Mouse (Mus musculus) frontal cortex, adult 2 months (tissue): ENCODE data around the gene Dnah3. TPM values are rescaled to one million over a fixed set of nuclear protein-coding genes. Genes with fewer than 3 reads are reported as not detected.

ENCODE experiments used
- DNase-seq, 2 experiments: peaks; one replicate each; pipeline ENCODE4 v3.0.0; 2022; ENCODE audit warnings: low spot score in 1 of 2; ENCODE audit errors: extremely low spot score in 1 of 2
- polyA plus RNA-seq: library from polyadenylated mRNA; depleted of rRNA; stranded (reverse); fragments of >200 nt; gene quantifications from 2 replicates; pipeline ENCODE4 v1.2.3, GENCODE M21; 2012; rRNA removed

Gene Dnah3
- polyA plus RNA-seq: 0.02 and 0.06 TPM in 2 replicates

DNA sequence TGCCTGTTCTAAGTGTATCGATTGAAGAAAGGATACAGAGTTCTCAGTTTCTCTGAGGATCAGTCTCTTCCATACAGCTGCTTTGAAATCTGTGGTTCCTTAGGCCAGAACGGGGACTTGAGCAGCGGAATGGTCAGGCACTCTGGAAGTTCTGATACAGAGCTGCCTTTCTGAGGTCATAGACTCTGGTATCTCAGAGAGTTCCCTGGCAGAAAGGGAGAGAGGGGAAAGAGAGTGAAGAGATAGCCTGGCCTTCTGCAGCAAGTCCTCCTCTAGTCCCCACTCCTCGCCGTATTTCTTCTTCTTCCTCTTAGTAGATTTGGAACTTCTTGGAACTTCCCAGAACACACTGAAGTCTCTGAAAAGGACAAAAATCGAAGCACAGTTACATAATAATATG lies at the start of gene Dnah3:
TSS of gene Dnah3 (minus strand) at position 101 of the 400 bp plus-strand sequence.
- no peak for DNase-seq

DNA sequence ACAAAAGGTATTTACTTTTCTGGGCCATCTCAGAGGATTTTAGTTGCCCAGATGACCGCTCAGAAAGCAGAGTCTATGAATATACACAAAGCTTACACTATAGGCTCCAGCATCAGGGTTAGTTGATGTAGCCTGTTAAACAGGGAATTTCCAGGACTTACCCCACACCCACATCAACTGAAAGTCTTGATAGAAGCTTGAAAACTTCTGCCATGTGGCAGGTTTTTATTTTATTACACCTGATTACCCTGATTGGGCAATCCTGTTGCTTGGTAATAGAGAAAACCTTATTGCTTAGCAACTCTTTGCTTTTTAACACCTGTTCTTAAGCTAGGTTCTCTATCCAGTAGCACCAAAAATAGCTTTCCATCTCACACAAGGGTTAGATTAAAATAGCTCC lies 47.7 kb upstream of the Dnah3 start:
- DNase-seq: no peak

DNA sequence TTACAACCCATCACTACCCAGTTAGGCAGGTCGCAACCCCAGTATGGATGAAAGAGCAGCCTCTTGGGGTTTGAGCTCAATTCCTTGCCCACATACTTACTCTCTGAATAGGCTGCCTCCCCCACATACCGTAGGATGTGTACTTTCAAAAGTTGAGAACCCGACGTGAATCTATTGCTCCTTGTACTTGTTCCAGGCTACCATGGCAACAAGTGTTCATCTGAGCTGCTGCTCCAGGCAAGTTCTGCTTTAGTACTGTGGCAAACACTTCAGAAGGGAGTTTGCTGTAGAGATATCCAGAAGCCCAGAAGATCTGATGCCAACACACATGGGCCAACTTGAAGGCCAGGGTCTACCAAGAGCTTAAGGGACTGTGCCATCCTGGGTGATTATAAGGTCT lies 33.9 kb upstream of the Dnah3 start:
- DNase-seq: peak; percentile 41 to 71

DNA sequence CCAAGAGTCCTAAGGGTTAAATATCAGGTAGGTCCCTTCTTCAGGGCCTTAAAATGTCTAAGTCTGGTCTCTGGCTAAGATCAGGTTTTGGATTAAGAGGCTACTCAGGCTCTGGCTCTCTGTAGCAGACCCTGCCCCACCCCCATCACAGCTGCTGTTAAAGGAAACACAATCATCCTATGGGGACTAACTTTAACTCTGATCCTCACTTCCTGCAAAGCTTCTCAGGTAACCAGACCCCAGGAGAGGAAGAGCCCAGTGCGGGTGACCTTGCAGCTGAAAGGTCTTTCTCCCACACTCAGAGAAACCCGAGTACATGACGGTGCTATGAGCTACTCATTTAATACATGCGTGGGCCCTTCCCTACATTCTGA lies 32.6 kb upstream of the Dnah3 start:
- no peak for DNase-seq

DNA sequence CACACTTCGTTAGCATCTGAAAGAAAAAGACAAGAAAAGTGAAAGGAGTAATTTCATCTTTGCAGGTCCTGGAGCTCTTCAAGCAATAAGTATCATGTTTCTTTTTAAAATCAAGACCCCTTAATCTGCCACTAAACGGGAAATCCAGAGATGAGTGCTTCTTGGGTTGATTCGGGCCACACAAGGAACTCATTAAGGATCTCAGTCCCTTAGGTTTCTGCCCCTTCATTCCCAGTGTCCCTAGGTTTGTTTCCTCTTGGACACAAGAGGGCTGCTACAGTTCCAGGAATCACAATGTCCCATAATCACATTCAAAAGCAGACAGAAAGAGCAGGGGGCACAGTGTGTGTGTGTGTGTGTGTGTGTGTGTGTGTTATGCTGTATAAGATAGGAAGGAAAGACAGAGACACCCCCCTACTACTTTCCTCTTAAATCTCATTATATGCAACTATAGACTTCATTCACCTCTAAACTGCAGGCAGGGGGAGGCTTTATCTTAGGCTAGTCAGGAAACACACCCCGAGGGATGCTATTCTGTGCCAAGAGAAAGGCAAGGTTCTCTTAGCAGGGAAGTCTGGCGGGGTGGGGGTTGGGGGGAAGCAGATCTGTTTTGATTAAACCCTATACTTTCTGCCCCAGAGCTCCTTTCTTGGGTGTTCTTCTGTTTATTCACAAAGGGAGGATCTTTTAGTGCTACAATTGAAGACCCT lies 32.1 kb upstream of the Dnah3 start:
- no peak for DNase-seq

DNA sequence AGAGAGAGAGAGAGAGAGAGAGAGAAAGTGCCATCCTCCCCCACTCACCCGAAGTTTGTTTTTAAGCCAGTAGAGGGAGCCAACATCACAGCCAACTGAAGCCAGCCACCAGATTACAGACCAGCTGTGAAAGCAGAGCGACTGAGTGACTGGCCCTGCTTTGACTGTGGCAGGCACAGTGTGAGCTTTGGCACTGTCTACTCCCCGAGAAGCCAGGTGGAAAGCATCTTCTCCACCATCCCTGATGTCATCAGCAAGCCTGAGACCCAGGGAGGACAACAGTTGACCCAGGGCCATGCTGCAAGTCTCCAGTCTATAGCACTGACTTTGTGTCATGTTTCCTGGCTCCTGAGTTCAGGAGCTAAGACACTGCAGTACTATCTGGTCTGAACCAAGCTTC lies 29.8 kb upstream of the Dnah3 start:
- DNase-seq: peak; percentile 41 to 89

DNA sequence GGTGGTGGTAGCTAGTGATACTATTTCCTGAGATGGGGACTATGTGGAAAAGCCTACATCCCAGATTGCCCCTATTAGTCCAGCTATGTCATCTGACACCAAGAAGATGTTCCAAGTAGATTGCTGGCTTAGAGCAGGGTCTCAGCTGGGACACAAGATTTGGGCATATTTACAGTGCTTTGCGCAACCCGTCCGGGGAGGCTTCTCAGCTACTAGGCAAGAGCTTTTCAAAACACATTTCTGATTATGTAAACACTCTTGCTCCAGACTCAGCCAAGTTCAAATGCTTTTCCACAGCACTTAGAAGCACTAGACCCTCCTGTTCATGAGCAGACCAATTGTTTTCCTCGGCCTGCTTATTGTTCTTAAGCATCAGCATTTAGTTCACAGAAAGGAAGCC lies 28.7 kb upstream of the Dnah3 start:
- no peak for DNase-seq

DNA sequence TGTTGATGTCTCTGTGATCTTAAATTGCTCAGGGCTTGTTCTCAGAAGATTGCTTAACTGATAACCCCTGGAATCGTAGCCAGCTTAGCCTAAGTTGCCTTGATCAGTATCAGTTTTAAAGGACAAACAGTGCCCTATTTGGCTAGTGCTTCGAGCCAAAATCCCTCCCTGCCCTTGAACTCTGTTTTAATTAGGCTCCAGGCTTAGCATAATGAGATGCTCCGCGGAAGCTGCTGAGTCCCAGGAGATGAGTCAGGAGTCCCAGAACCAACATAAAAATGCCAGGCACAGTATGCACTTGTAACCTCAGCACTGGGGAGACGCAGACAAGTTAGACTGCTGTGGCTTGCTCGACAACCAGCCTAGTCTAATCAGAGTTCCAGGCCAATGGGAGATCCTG lies 22.4 kb upstream of the Dnah3 start:
- no peak for DNase-seq

DNA sequence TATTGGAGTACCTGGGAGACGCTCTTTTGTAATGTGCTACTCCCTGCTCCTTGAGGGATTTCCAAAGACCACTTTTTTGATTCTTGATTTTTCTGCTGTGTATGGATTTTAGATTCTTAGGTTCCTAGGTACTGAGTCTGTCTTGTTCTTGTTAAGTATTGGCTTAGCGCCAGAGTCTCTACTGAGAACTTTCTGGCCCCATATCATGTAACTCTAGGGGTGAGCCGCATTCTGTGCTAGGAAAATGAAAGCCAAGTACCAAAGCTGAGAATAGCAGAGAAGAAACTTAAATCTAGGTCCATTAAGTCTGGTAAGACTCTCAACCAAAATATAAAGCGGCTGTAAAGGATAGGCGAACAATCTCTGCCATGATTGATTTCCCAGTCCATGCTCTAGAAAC lies 21.9 kb upstream of the Dnah3 start:
- no peak for DNase-seq

DNA sequence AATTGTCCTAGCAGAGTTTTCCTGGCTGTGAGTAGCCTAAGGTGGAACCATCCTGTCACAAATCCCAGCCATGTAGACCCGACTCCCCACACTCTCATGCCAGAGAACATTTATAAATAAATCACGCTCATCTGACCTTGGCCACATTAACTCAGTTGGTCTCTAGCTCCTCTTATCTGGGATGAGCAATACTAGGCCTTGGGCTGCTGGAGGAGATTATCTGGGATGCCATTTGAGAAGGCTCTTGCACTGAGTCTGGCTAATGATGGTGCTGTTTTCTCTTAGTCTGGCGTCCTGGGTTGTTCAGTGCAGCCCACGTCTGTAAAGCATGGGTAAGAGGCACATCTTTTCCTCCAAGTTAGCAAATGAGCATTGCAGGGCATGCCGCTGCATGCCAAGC lies 14.6 kb upstream of the Dnah3 start:
- no peak for DNase-seq

DNA sequence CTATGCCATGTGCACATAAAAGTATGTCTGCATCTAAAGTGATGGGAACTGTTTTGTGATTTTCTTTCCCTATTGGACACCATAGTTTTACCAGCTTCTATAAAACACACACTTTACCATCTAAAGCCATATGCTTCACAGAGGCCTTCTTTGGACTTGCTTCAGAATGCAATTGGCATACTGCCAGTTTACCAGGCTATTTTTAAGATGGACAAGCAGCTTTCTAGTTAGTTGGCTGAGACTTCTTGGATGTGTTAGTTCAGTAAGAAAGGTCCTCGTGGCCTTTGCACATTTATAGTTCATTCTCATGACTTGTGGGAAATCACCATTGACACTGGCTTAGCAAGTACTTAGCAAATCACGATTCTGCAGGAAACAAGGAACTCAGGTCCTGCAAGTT lies 11.3 kb upstream of the Dnah3 start:
- peak in 1 of 2 experiments; percentile 57 for DNase-seq

DNA sequence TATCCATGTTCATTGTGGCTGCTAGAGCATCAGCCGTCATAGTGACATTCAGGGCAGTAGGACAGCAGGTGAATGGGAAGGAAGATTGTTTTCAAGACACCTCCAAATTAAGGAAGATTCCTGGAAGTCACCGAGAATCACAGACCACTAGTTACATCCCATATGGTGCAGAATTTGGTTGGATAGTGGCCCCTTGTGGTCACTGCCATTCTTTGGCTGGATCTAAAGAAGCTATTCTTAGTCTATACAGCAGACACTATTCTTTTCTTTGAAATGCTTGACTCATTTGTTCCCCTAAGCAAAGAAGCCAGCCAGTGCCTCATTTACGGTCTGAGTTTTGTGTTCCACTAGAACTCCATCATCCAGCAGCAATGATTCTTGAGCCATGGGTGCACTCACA lies 9.9 kb upstream of the Dnah3 start:
- peak in 1 of 2 experiments; percentile 49 for DNase-seq

DNA sequence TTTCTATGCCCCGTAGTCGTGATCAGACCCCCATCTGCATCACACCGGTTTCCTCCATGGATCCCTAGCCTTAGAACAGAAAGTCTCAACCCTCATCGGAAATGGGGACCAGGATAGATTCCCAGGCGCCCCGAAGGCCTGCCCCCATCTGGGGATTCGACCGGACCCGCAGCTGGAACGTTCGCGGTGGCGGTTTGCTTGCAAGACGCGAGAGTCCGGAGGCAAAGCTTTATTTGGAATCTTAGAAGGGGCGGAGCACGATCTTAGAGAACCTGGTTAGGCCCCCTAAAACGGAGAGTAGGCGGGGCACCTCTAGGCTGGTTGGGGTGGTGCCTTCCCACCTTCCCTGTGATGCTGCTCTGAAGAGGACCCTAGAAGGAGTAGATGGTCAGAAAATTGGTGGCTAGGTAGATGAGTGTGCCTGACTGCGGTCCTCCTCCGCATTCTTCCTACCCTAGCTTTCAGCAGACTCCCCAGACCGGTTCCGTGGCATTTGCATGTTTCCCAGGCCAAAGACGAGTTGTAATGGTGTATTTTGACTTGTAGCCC lies 8.0 kb upstream of the Dnah3 start:
- peak in 1 of 2 experiments; percentile 29 for DNase-seq

DNA sequence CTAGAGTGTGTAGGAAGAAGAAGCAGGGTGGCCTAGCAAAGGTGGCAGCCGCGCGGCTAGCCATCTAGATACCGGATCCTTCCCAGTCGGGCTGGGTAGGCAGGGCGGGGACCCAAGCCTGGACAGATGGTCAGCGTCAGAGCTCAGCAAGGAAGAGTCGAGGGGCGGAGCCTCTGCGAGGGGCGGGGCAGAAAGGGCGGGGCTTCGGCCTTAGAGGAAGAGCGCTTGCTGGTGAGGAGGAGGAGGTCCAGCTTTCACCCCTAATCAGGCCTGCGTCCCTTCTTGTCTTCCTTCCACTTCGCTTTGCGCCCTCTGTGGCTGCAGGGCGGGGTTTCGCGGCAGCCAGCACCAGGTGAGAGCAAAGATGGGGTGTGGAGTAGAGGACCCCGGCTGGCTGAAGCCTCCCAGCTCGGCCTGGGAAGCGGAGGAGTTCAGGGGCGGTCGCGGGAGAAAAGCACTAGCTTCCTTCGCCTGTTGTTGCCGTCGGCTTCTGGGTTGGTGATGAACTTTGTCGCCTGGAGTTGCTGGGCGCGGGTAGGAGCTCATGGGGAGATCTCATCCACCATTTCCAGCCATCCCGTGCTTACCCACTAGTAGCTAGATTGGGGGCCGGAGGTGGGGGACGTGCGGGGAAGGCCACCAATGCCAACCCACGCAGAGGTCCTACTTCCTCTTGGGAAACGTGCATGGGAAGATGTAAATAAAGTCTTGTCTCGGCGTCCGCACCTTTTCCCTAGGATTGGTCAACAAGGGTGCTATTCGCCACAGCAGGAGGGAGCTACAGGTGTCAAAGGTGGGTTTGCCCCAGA lies 7.3 kb upstream of the Dnah3 start, which contains the start of gene Tmem159:
TSS of gene Tmem159 (plus strand) at position 190 of the 809 bp plus-strand sequence.
- DNase-seq: peak; percentile 41 to 70

DNA sequence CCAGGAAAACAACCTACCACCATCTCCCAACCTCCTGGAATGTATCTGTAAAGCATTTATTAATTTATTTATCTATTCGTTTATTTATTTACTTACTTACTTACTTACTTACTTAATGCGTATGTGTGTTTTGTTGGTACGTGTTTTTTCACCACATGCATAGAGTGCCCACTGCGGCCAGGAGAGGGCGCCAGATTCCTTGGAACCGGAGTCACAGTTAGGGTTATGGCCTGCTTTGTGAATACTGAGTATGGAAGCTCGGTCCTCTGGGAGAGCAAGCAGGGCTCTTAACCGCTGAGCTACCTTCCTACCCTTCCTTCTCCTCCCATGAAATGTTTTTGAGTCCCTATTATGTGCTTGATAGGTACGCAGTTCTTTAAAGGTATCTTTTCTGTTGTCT lies 3.3 kb upstream of the Dnah3 start:
- peak in 1 of 2 experiments; percentile 68 for DNase-seq

DNA sequence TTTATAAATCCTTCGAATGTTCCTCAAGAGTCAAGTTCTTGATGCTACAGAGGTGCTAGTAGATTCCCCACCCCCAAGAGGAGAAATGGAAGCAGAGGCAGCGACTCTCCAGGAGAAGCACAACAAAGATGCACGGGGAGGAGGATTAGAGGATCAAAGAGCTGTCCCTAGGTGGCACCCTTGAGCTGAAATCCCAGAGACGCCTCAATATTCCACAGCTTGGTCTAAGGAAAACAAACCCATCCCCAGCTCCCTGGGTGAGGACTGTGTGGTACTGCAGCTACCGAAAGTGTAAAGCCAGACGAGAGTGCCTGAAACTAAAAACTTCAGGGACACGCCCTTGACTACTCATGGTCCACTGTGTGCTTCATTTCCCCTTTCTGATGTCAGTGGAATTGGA lies 2.8 kb upstream of the Dnah3 start:
- DNase-seq: peak in 1 of 2 experiments; percentile 80

DNA sequence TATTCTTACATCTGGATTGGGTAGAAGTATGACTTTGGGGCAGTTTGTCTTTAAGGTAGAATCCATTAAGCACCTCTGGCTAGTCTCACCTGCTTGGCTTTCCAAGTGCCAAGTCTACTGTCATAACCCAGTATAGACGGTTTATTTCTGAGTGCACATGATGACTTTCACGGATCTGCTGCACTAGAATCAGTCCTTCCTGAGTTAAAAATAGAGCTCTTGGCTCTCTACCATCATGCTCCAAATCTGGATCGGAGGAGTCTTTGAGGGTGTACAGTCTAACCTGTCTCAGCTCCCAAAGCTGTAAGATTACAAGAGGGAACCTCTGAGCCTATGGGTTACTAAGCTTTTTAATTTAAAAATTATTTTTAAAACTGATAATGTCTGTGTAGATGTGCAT lies 864 bp downstream of the Dnah3 start:
- peak in 1 of 2 experiments; percentile 55 for DNase-seq

DNA sequence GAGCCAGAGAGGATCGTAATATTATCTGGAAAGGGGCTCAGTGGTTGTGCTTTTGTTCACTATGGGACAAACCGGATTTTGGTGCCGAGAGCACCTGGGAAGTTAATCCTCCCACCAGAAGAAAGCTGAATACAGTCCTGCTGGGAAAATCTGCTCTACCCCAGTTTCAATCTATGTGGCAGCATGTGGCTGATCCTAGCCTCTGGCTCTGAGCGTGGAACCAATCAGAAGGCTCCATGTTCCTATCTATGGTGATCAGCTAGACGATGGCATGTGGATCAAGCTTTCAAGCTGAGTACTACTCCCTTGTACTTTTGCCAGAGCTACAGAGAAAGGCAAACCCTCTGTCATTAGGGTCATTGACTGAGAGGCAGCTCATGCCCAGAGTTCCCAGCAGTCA lies 2.0 kb downstream of the Dnah3 start:
- no peak for DNase-seq

DNA sequence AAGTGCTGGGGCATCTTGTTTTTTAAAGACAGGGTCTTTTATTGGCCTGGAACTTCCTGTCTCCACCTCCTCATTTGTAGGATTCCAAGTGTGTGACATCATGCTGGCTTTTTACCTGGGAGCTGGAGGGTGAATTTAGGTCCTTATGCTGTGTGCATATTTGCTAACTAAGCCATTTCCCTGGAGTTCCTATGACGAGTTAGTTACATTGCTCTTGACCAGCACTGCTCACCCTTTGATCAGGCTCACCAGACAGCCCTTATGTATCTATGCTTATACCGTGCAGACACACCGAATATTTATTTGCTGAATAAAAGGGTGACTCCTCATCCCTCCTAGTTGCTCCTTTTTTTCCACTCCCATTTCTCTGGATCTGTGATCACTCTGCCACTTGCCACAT lies 14.9 kb downstream of the Dnah3 start:
- DNase-seq: no peak

DNA sequence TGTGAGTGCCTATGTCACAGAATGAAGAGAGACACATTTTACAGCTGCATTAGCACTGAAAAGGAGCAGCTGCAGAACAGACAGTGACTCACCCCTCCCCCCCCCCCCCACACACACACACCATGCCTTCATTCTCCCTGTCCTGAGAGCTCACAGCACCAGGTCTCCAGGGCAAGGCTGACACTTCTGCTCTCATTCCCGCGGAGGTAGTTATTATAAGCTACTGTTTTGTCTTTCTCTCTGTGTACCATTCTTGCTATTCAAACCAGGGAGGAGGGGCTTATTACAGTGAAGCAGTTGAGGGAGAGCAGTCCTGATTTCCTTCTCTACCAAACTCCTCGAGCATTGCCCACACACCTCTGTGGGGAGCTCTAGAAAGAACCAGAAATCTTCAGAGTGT lies 25.9 kb downstream of the Dnah3 start:
- DNase-seq: no peak

DNA sequence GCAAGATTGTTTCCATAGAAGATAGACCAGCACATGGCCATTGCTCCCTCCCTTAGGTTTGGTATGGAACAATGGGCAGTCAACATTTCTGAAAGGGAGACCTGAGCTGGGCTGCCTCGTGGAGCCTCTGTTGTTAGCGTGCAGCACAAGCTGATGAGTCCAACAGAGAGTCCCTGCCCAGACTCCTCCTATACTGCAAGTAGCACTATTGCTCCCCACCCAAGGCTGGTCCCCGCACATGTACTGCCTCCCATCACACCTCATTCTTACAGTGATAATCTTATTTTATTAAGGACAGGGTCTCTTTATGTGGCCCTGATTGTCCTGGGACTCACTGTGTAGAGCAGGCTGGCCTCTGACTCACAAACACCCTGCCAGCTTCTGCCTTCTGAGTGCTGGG lies 27.0 kb downstream of the Dnah3 start:
- no peak for DNase-seq

DNA sequence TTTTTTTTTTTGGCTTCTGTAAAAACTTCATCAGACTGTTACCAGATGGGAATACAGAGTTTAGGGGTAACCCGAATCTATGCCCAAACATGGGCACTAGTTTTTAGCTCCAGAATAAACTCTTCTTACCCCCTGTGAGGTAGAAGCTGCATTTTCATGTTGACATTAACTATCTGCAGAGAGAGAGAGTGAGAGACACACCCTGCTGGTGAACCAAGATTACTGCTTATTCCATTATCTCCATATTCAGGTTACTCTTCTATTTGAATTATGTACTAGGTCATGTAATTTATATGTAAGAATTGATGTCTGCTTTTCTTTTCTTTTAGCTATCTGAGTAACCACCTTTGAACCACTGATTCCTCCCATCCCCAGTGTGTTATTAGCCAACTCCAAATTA lies 31.0 kb downstream of the Dnah3 start:
- DNase-seq: no peak
